Mouse (Mus musculus) midbrain, embryonic 10.5 days (tissue): ENCODE measurements at regions not wholly inside any gene's neighbourhood (a gene's known extent, or its start where the extent isn't known, plus 50 kb on each side); places are given as distances from the start of the nearest gene placed in this dataset.
A peak's percentile ranks its signal among the peaks of the same experiment; 100 is the strongest.

ENCODE experiments used
- DNase-seq: peaks from one replicate; pipeline ENCODE4 v3.0.0-alpha.2; 2017; ENCODE audit warnings: low spot score
- H3K27ac ChIP-seq: fragments of 300-500 bp; sonication (generic); replicated peaks from 2 replicates; pipeline ENCODE4 v1.5.1; 2016; ENCODE audit warnings: mild to moderate bottlenecking
- H3K27me3 ChIP-seq: fragments of 300-500 bp; sonication (generic); 2 replicates; pipeline ENCODE4 v1.6.1; 2016; ENCODE audit warnings: low read depth, mild to moderate bottlenecking; ENCODE audit not compliant: poor library complexity, severe bottlenecking
- H3K36me3 ChIP-seq: fragments of 300-500 bp; sonication (generic); 2 replicates; pipeline ENCODE4 v1.6.1; 2016; ENCODE audit warnings: mild to moderate bottlenecking, moderate library complexity
- H3K4me1 ChIP-seq: fragments of 300-500 bp; sonication (generic); 2 replicates; pipeline ENCODE4 v1.6.1; 2016
- H3K4me3 ChIP-seq: fragments of 300-500 bp; sonication (generic); 2 replicates; pipeline ENCODE4 v1.5.1; 2016; ENCODE audit warnings: mild to moderate bottlenecking, moderate library complexity
- H3K9me3 ChIP-seq: fragments of 300-500 bp; sonication (generic); replicated peaks from 2 replicates; pipeline ENCODE4 v1.6.1; 2016; ENCODE audit warnings: mild to moderate bottlenecking
- WGBS: fragments of 180-500 bp; shearing (Covaris S2); methylation state at CpG from one replicate; pipeline ENCODE4 v1.1.7; 2016; 5-methylcytosine and 5-hydroxymethylcytosine counted together

DNA sequence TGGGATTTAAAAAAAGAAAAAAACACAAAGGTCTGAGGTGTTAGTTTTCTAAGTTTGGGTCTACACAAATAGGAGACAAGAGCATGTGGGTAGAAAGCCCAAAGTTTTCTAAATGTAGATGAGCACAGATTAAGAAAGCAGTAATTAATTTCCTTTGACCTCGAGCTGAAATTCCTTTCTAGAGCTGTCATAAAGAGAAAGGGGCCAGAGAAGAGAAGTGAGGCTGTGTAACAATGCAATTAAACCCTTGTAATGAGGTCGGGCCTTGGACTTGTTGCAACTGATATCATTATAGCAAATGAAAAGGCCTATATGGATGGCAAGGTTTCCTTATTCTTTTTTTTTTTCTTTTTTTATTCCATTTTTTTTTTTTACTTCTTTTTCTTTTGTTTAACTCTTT lies 337.2 kb downstream of the Nr2f2 start:
- Histone ChIP-seq H3K4me3 (no peak overlapping the region), H3K4me1 (no peaks in the 10 kb centered on the region), H3K27ac (no peak overlapping the region), H3K36me3 (no peaks in the 10 kb centered on the region), H3K9me3 (no peaks in the 10 kb centered on the region), H3K27me3 (no peaks in the 10 kb centered on the region)
- no peak for DNase-seq
- WGBS, result 71% methylated on average over 2 of the region's 2 CpGs

DNA sequence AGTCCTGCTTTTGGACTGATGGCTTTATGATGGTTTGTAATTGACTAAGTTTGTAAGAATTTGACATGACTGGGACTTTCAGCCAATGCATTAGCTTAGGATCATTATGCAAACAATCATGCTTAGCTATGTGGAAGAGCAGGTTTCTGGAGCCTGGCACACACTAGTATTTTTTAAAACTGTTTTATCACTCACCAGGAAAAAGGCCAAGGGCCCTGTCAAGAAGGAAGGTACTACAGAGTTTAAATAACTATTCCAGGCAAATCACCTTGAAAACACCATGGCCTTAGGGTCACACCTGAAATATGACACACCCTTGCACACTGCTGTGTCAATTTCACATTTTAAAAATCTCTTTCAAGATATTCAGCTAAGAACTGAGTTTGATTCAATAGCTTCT lies 341.0 kb downstream of the Nr2f2 start:
- Histone ChIP-seq H3K9me3 (no peaks in the 10 kb centered on the region), H3K27ac (no peak overlapping the region), H3K4me3 (no peak overlapping the region), H3K4me1 (no peaks in the 10 kb centered on the region), H3K27me3 (no peaks in the 10 kb centered on the region), H3K36me3 (no peaks in the 10 kb centered on the region)
- DNase-seq, result no peak

DNA sequence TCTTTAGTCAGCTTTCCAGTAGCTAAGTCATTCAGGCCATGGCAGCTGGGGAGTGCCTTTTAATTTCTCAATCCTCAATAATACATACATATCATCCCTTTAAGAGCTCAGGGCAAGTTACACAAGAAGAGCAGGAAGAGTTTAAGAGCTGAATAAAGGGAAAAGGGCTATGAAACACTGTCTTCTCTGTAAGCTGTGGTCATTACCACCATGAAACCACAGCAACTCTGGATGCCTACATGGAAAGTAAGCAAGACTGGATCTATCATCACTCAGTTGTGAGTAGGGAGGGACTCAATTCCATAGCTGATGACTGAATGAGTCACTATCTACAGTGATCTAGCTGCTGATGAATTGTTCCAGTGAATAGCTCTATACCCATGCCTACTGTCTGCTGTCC lies 349.9 kb downstream of the Nr2f2 start:
- Histone ChIP-seq H3K4me3 (no peak overlapping the region), H3K36me3 (no peaks in the 10 kb centered on the region), H3K27ac (no peak overlapping the region), H3K9me3 (no peaks in the 10 kb centered on the region), H3K4me1 (no peaks in the 10 kb centered on the region), H3K27me3 (no peaks in the 10 kb centered on the region)
- no peak for DNase-seq

DNA sequence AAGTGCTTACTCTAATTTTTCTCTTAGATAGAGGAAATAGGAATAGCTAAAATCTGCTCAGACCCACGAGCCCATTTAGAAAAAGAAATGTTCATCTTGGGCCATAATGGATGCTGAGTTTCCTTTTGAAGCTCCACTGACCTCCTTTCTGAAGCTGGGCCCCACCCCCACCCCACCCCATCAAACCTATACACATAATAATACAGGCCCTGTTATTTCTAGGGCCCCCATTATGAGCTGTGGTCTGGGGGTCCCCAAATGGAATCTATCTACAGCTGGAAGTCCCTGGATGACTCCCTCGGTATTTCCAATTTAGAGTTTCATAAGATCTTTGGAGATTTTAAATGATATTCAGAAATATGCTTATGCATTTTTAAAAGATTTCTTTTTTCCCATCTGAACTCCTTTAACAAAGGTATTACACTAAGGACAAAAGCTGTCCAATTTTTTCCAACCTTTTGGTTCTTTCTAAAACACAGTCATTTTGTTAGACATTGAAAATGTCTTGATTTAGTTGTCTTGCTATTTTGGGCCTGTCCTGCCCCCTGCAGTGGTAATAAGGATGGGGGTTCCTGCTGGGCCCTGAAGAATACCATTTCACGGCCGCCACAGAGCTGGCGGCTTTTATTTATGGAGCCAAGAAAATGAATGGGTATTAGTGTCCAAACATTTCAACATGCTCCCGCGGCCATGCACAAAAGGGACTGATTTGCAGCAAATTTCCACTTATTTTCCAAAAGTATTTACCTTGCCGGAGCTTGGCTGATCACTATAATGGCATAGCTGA lies 363.1 kb downstream of the Nr2f2 start:
- Histone ChIP-seq H3K27me3 (peaks cover 73% of the 10 kb centered on the region), H3K36me3 (no peaks in the 10 kb centered on the region), H3K27ac (no peak overlapping the region), H3K4me1 (peaks cover 12% of the 10 kb centered on the region), H3K9me3 (peaks cover 4% of the 10 kb centered on the region; the same call in 1 of the 2 replicates), H3K4me3 (no peak overlapping the region)
- DNase-seq, result peak; percentile 42
- 38% methylated on average over 8 of the region's 8 CpGs for WGBS

DNA sequence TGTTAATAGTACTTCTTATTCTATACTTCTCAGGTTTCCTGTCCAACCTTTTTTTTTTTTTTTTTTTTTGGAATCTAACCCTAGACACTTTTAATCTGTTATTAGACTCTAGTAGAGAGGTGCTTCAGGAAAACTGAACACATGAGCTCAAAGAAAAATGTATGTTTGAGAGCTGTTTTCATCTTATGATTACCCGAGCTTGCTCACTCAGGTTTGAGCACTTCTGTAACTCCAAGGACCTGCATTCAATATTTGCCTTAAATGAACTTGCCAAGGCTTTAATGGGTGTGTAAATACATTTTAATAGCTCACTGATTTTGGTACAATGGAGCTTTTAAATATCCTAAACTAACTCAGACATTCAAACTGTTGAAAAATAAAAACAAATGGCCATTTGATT lies 367.8 kb downstream of the Nr2f2 start:
- no peaks in the 10 kb centered on the region for H3K9me3 ChIP-seq
- peaks cover 27% of the 10 kb centered on the region for H3K4me1 ChIP-seq
- DNase-seq, result no peak
- peaks cover 94% of the 10 kb centered on the region for H3K27me3 ChIP-seq
- no peaks in the 10 kb centered on the region for H3K36me3 ChIP-seq
- no peak overlapping the region for H3K4me3 ChIP-seq
- 73% methylated on average over 1 of the region's 1 CpGs for WGBS
- no peak overlapping the region for H3K27ac ChIP-seq

DNA sequence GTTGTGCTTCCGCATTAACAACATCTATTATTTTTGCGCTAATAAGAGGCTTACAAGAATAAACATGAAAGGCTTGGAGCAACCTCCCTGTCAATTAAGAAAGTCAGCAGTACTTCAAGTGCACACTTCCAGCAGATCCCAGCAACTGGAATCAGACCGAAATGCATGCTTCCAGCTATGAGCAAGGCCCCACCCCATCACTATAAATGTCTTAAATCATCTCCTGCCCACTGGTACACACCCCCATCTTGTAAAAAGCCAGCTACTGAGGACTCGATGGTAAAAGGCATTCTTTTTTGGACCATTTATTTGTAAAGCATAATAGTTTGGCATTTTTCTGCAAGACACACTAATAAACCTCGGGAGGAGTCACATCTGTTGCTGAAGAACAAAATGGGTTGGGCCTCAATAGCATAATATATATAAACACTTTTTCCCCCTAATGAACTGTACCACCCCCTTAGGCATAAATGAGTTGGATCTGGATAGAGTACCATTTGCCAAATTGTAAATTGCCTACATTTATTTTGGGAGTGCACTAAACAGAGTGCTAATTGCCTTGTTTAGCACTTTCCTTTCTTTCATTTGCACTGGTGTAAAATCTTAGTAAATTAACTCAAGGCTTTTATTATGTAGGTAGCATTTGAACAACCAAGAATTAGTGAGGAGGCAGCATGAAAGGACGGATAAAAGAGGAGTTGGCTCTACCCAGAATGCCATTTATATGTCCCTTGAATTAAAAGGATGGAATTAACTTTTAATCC lies 371.8 kb downstream of the Nr2f2 start:
- Histone ChIP-seq H3K27ac (no peak overlapping the region), H3K27me3 (peaks cover 99% of the 10 kb centered on the region), H3K4me1 (peaks cover 37% of the 10 kb centered on the region), H3K4me3 (no peak overlapping the region), H3K36me3 (no peaks in the 10 kb centered on the region), H3K9me3 (no peaks in the 10 kb centered on the region)
- 83% methylated on average over 6 of the region's 6 CpGs for WGBS
- DNase-seq, result no peak

GRCm38 (mm10) chr7:69992383-69993327 lies 373.9 kb downstream of the Nr2f2 start:
- H3K9me3 ChIP-seq, result no peaks in the 10 kb centered on the region
- WGBS, result 2% methylated on average over 21 of the region's 21 CpGs
- peaks cover 97% of the 10 kb centered on the region for H3K27me3 ChIP-seq
- no peaks in the 10 kb centered on the region for H3K36me3 ChIP-seq
- H3K4me3 ChIP-seq, result peak overlapping the region; percentile 48
- H3K4me1 ChIP-seq, result peaks cover 43% of the 10 kb centered on the region
- DNase-seq, result peak; percentile 31
- H3K27ac ChIP-seq, result peak overlapping the region; percentile 80

DNA sequence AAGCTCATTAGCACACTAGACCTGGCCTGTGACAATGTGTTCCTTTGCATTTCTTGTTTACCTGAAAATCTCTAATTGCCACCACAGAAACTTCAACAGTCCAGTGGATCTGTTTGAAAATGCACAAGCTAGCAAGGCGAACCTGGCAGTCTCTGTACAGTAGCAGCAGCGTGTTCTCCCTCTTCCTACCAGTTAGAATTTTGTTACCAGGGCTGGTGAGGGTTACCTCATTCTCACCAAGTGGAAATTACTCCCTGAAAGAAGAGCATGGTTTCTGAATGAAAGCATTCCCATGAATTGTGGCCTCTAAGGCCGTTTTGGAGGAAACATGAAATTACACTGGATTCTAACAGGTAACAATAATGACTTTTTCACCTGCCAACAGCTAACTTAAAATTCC lies 374.6 kb downstream of the Nr2f2 start:
- H3K27me3 ChIP-seq, result peaks cover 97% of the 10 kb centered on the region
- 21% methylated on average over 3 of the region's 3 CpGs for WGBS
- no peaks in the 10 kb centered on the region for H3K9me3 ChIP-seq
- peak overlapping the region; percentile 48 for H3K4me3 ChIP-seq
- DNase-seq, result no peak
- H3K4me1 ChIP-seq, result peaks cover 43% of the 10 kb centered on the region
- H3K27ac ChIP-seq, result peak overlapping the region; percentile 80
- H3K36me3 ChIP-seq, result no peaks in the 10 kb centered on the region

GRCm38 (mm10) chr7:69988704-69989103 lies 377.8 kb downstream of the Nr2f2 start:
- no peaks in the 10 kb centered on the region for H3K36me3 ChIP-seq
- DNase-seq, result no peak
- peaks cover 69% of the 10 kb centered on the region for H3K27me3 ChIP-seq
- peaks cover 27% of the 10 kb centered on the region for H3K4me1 ChIP-seq
- no peak overlapping the region for H3K4me3 ChIP-seq
- H3K9me3 ChIP-seq, result no peaks in the 10 kb centered on the region
- H3K27ac ChIP-seq, result no peak overlapping the region
- 18% methylated on average over 5 of the region's 5 CpGs for WGBS

- Histone ChIP-seq H3K36me3 (no peaks in the 10 kb centered on the region), H3K4me1 (peaks cover 8% of the 10 kb centered on the region), H3K4me3 (no peak overlapping the region), H3K27ac (no peak overlapping the region), H3K27me3 (no peaks in the 10 kb centered on the region), H3K9me3 (no peaks in the 10 kb centered on the region)
- DNase-seq, result no peak
- 82% methylated on average over 2 of the region's 2 CpGs for WGBS
Measured at GRCm38 (mm10) chr7:69981301-69981700, 385.2 kb downstream of the Nr2f2 start.

GRCm38 (mm10) chr7:69976369-69976768 lies 390.2 kb downstream of the Nr2f2 start:
- Histone ChIP-seq H3K27me3 (no peaks in the 10 kb centered on the region), H3K4me1 (peaks cover 8% of the 10 kb centered on the region), H3K27ac (no peak overlapping the region), H3K9me3 (no peaks in the 10 kb centered on the region), H3K36me3 (no peaks in the 10 kb centered on the region), H3K4me3 (no peak overlapping the region)
- WGBS, result 86% methylated on average over 3 of the region's 3 CpGs
- DNase-seq, result no peak

DNA sequence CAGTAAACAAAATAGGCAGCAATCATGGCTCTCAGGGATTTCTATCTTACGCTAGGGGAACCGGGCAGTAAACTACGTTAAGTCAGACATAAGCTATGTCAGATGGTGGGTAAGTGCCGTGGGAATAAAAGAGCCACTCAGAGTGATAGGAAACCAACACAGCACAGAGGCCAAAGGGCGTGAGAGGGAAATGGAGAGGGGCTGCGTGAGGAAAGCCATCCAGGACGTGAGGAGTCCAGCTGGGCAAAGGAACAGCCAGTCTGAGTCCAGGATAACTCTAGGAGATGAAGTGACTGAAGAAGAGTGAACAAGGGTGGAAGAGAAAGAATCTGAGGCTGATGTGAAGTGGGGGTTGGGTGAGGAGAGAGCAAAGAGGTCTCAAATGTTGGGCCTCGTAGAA lies 402.5 kb downstream of the Nr2f2 start:
- Histone ChIP-seq H3K9me3 (no peaks in the 10 kb centered on the region), H3K4me3 (no peak overlapping the region), H3K4me1 (no peaks in the 10 kb centered on the region), H3K27ac (no peak overlapping the region), H3K27me3 (no peaks in the 10 kb centered on the region; the same call in 1 of the 2 replicates), H3K36me3 (no peaks in the 10 kb centered on the region)
- DNase-seq, result no peak
- 79% methylated on average over 8 of the region's 8 CpGs for WGBS
